Mouse (Mus musculus) activated CD4-positive, CD25-positive, alpha-beta regulatory T cell (primary cell): ENCODE data around the gene S100a6. TPM values are rescaled to one million over a fixed set of nuclear protein-coding genes. Genes with fewer than 3 reads are reported as not detected.

ENCODE experiments used
- polyA plus RNA-seq, 2 experiments: library from polyadenylated mRNA; unstranded; fragments of 100-300 nt; shearing (Covaris generic); gene quantifications; one replicate each; pipeline ENCODE4 v1.2.1; 2017

Gene S100a6
- 1,000 to 10,000 TPM in 1 of 2 experiments, 100 to 1,000 TPM in 1; 298 to 1,210 TPM for polyA plus RNA-seq

GRCm38 (mm10) chr3:90612728-90613291 lies at the start of gene S100a6:
S100a6 (plus strand) TSS chr3:90612882.

GRCm38 (mm10) chr3:90589947-90590346 lies 22.7 kb upstream of the S100a6 start, which contains the start of gene S100a2:
S100a2 (plus strand) TSS chr3:90590247.

GRCm38 (mm10) chr3:90601486-90602110 lies 11.1 kb upstream of the S100a6 start, which contains the start of gene Gm42674:
Gm42674 (plus strand) TSS chr3:90601904.

GRCm38 (mm10) chr3:90603623-90604022 lies 9.1 kb upstream of the S100a6 start, which contains the start of gene S100a4:
S100a4 (plus strand) TSS chr3:90603771.

GRCm38 (mm10) chr3:90608223-90608622 lies 4.5 kb upstream of the S100a6 start, which contains the start of gene S100a5:
S100a5 (plus strand) TSS chr3:90608523.

GRCm38 (mm10) chr3:90653717-90654116 lies 41.0 kb downstream of the S100a6 start, which contains the start of gene S100a7a:
S100a7a (plus strand) TSS chr3:90654017.

GRCm38 (mm10) chr3:90668846-90669245 lies 56.2 kb downstream of the S100a6 start, which contains the start of gene S100a8:
S100a8 (plus strand) TSS chr3:90668978.

Other genes starting within 250 kb of the S100a6 start
- under 1 TPM in 1 of 2 experiments, not detected in 1; 0.64 TPM for gene Slc27a3, start 222.9 kb upstream of the S100a6 start, polyA plus RNA-seq
- 10 to 100 TPM; 18.3 to 32.8 TPM for gene Ints3, start 179.3 kb upstream of the S100a6 start, polyA plus RNA-seq
- under 1 TPM in 1 of 2 experiments, not detected in 1; 0.43 TPM for gene Npr1, start 147.0 kb upstream of the S100a6 start, polyA plus RNA-seq
- gene Ilf2, start 136.8 kb upstream of the S100a6 start, polyA plus RNA-seq: 10 to 100 TPM; 74.7 to 96.6 TPM
- gene Snapin, start 121.8 kb upstream of the S100a6 start, polyA plus RNA-seq: 10 to 100 TPM; 96.3 to 96.9 TPM
- 100 to 1,000 TPM; 147 to 160 TPM for gene Chtop, start 103.4 kb upstream of the S100a6 start, polyA plus RNA-seq
- gene S100a1, start 98.5 kb upstream of the S100a6 start, polyA plus RNA-seq: 1 to 10 TPM; 4.4 to 6.8 TPM
- gene S100a13, start 98.4 kb upstream of the S100a6 start, polyA plus RNA-seq: 100 to 1,000 TPM; 192 to 245 TPM
- under 1 TPM in 1 of 2 experiments, not detected in 1; 0.68 TPM for gene S100a14, start 86.0 kb upstream of the S100a6 start, polyA plus RNA-seq
- gene S100a16, start 75.6 kb upstream of the S100a6 start, polyA plus RNA-seq: not detected
- gene S100a3, start 52.3 kb upstream of the S100a6 start, polyA plus RNA-seq: 1 to 10 TPM; 2.0 to 2.8 TPM
- gene S100a2, start 22.6 kb upstream of the S100a6 start, polyA plus RNA-seq: 1 to 10 TPM in 1 of 2 experiments, under 1 TPM in 1; 0.63 to 1.9 TPM
- not detected for gene Gm42674, start 11.0 kb upstream of the S100a6 start, polyA plus RNA-seq
- gene S100a4, start 9.1 kb upstream of the S100a6 start, polyA plus RNA-seq: 100 to 1,000 TPM in 1 of 2 experiments, 10 to 100 TPM in 1; 94.8 to 925 TPM
- gene S100a5, start 4.4 kb upstream of the S100a6 start, polyA plus RNA-seq: not detected
- gene S100a7a, start 41.1 kb downstream of the S100a6 start, polyA plus RNA-seq: not detected
- under 1 TPM in 1 of 2 experiments, not detected in 1; 0.88 TPM for gene S100a8, start 56.1 kb downstream of the S100a6 start, polyA plus RNA-seq
- gene S100a9, start 82.8 kb downstream of the S100a6 start, polyA plus RNA-seq: under 1 TPM in 1 of 2 experiments, not detected in 1; 0.33 TPM
- not detected for gene Pglyrp4, start 114.0 kb downstream of the S100a6 start, polyA plus RNA-seq
- gene Gm5849, start 165.0 kb downstream of the S100a6 start, polyA plus RNA-seq: not detected